ENCODE assay signal across 8 mouse cellular contexts in genomic region chr11:88661444-88662180, GRCm38 (mm10). TPM values are rescaled to one million over a fixed set of nuclear protein-coding genes. Genes with fewer than 3 reads are reported as not detected.
DNase-seq lines count a peak whose midpoint lies in the region; ATAC-seq lines count a peak whose summit lies in the region.

No protein-coding gene starts in this region.

- H3K4me1 ChIP-seq in limb, embryonic 13.5 days: peaks cover 41% of the 10 kb centered on the region
- H3K4me1 ChIP-seq in limb, embryonic 10.5 days: peaks cover 29% of the 10 kb centered on the region
- peaks cover 17% of the 10 kb centered on the region for H3K4me1 ChIP-seq in heart, embryonic 16.5 days (ENCODE audit: control insufficient read depth, insufficient read depth, low read length)

- no peak overlapping the region for H3K9ac ChIP-seq in limb, embryonic 13.5 days
- H3K9ac ChIP-seq in heart, embryonic 16.5 days (ENCODE audit: low read length): peak overlapping the region; percentile 21; the same call in 1 of the 2 replicates

- ATAC-seq in limb, embryonic 13.5 days (ENCODE audit: low FRiP score, low read depth): no peak
- peak; percentile 61; the same call in 1 of the 2 replicates for ATAC-seq in heart, embryonic 16.5 days (replicated peaks; ENCODE audit: extremely low read depth, insufficient read depth, low FRiP score)
- no peak for ATAC-seq in granulocyte monocyte progenitor cell, adult 5-6 weeks (replicated peaks; ENCODE audit: poor library complexity, severe bottlenecking)
- ATAC-seq in megakaryocyte, adult 5-6 weeks (ENCODE audit: poor library complexity, severe bottlenecking): no peak

- WGBS in limb, embryonic 13.5 days: 83% methylated on average over 11 of the region's 11 CpGs
- 89% methylated on average over 11 of the region's 11 CpGs for WGBS in limb, embryonic 10.5 days
- 65% methylated on average over 11 of the region's 11 CpGs for WGBS in heart, embryonic 16.5 days

- no peaks in the 10 kb centered on the region for H3K27me3 ChIP-seq in limb, embryonic 13.5 days
- no peaks in the 10 kb centered on the region for H3K27me3 ChIP-seq in limb, embryonic 10.5 days (ENCODE audit: low read depth, poor library complexity, severe bottlenecking)
- no peaks in the 10 kb centered on the region for H3K27me3 ChIP-seq in heart, embryonic 16.5 days (ENCODE audit: control insufficient read depth, insufficient read depth, low read length)

- DNase-seq in limb, embryonic 10.5 days (ENCODE audit: low spot score): no peak
- DNase-seq in adrenal gland, postnatal 25 days: peak; percentile 54
- peak; percentile 42 for DNase-seq in kidney, postnatal 10 days
- DNase-seq in right cerebral cortex, postnatal 14 days: no peak

- H3K36me3 ChIP-seq in limb, embryonic 13.5 days: peaks cover 45% of the 10 kb centered on the region
- H3K36me3 ChIP-seq in limb, embryonic 10.5 days: peaks cover 97% of the 10 kb centered on the region
- H3K36me3 ChIP-seq in heart, embryonic 16.5 days (ENCODE audit: control insufficient read depth, insufficient read depth): peaks cover 3% of the 10 kb centered on the region; the same call in 1 of the 2 replicates

- H3K4me3 ChIP-seq in limb, embryonic 13.5 days: no peak overlapping the region
- H3K4me3 ChIP-seq in limb, embryonic 10.5 days: no peak overlapping the region
- no peak overlapping the region for H3K4me3 ChIP-seq in heart, embryonic 16.5 days (ENCODE audit: low read length)

- H3K4me2 ChIP-seq in limb, embryonic 13.5 days (replicated peaks): no peak overlapping the region
- H3K4me2 ChIP-seq in heart, embryonic 16.5 days (ENCODE audit: low read depth, low read length): no peak overlapping the region

- H3K9me3 ChIP-seq in limb, embryonic 13.5 days: no peaks in the 10 kb centered on the region
- no peaks in the 10 kb centered on the region for H3K9me3 ChIP-seq in limb, embryonic 10.5 days (replicated peaks)
- no peaks in the 10 kb centered on the region for H3K9me3 ChIP-seq in heart, embryonic 16.5 days (replicated peaks; ENCODE audit: control insufficient read depth, low read length)

- peak overlapping the region; percentile 55 for H3K27ac ChIP-seq in limb, embryonic 13.5 days
- H3K27ac ChIP-seq in limb, embryonic 10.5 days: no peak overlapping the region
- peak overlapping the region; percentile 40 for H3K27ac ChIP-seq in heart, embryonic 16.5 days (ENCODE audit: low read length)

RNA-seq across cellular contexts. Expression of gene Msi2, which starts 56.7 kb away (rescaled TPM):
- 21.1 and 21.3 TPM in 2 replicates for polyA plus RNA-seq in limb, embryonic 13.5 days (2015; fragmentation: Nextera tagmentation; extraction: Ambion mirVana)
- 16.8 and 18.1 TPM in 2 replicates for polyA plus RNA-seq in limb, embryonic 10.5 days (2016; fragmentation: Nextera tagmentation; extraction: Ambion mirVana)
- total RNA-seq in adrenal gland, postnatal 25 days (2021): 154 and 189 TPM in 2 replicates
- 20.3 and 20.6 TPM in 2 replicates for polyA plus RNA-seq in heart, embryonic 16.5 days (2015; fragmentation: Nextera tagmentation; extraction: Ambion mirVana)
- total RNA-seq in granulocyte monocyte progenitor cell, adult 5-6 weeks (2014; fragmentation: Nextera tagmentation): 35.2 and 39.6 TPM in 2 replicates
- 33.6 and 34.7 TPM in 2 replicates for total RNA-seq in granulocyte monocyte progenitor cell, adult 5-6 weeks (2017)
- 5.3 and 5.7 TPM in 2 replicates for total RNA-seq in megakaryocyte, adult 5-6 weeks (2015)
- total RNA-seq in megakaryocyte, adult 5-6 weeks (2017): 7.8 and 14.4 TPM in 2 replicates

Comparison
In these comparisons a context has a peak if more than half of its experiments do, and no peak if none do; other contexts are left out.
1. DNase-seq: peak in adrenal gland, postnatal 25 days (single experiment) and kidney, postnatal 10 days (single experiment); none in limb, embryonic 10.5 days (single experiment) and right cerebral cortex, postnatal 14 days (single experiment).